Mouse (Mus musculus) embryonic facial prominence, embryonic 11.5 days (tissue): ENCODE measurements around the gene Pak1. TPM values are rescaled to one million over a fixed set of nuclear protein-coding genes. Genes with fewer than 3 reads are reported as not detected.

Source experiments
- ATAC-seq: fragments of 200-750 bp; cut with Nextera tagmentation; replicated peaks from 2 replicates; pipeline ENCODE4 v1.8.0; 2017; ENCODE audit warnings: low read depth; ENCODE audit not compliant: insufficient number of reproducible peaks, low FRiP score, low TSS enrichment
- DNase-seq: peaks from one replicate; pipeline ENCODE4 v3.0.0-alpha.2; 2015; ENCODE audit warnings: low spot score
- H3K27ac ChIP-seq: fragments of 300-500 bp; sonication (generic); replicated peaks from 2 replicates; pipeline ENCODE4 v1.5.1; 2014; ENCODE audit warnings: mild to moderate bottlenecking, low read depth, low read length, control low read depth
- H3K27me3 ChIP-seq: fragments of 300-500 bp; sonication (generic); 2 replicates; pipeline ENCODE4 v1.6.1; 2014; ENCODE audit warnings: mild to moderate bottlenecking, low read length, moderate library complexity, mixed read lengths; ENCODE audit not compliant: control insufficient read depth, insufficient read depth
- H3K36me3 ChIP-seq: fragments of 300-500 bp; sonication (generic); replicated peaks from 2 replicates; pipeline ENCODE4 v1.6.1; 2014; ENCODE audit warnings: low read depth, mild to moderate bottlenecking, low read length, moderate library complexity, mixed read lengths; ENCODE audit not compliant: control insufficient read depth, insufficient read depth
- H3K4me1 ChIP-seq: fragments of 300-500 bp; sonication (generic); 2 replicates; pipeline ENCODE4 v1.6.1; 2014; ENCODE audit warnings: low read length, mixed read lengths; ENCODE audit not compliant: control insufficient read depth, insufficient read depth
- H3K4me2 ChIP-seq: fragments of 300-500 bp; sonication (generic); 2 replicates; pipeline ENCODE4 v1.6.1; 2014; ENCODE audit warnings: low read depth, mild to moderate bottlenecking, control low read depth, low read length, moderate library complexity
- H3K4me3 ChIP-seq: fragments of 300-500 bp; sonication (generic); 2 replicates; pipeline ENCODE4 v1.5.1; 2014; ENCODE audit warnings: low read depth, low read length, control low read depth
- H3K9ac ChIP-seq: fragments of 300-500 bp; sonication (generic); replicated peaks from 2 replicates; pipeline ENCODE4 v1.6.1; 2014; ENCODE audit warnings: mild to moderate bottlenecking, control low read depth, low read length
- H3K9me3 ChIP-seq: fragments of 300-500 bp; sonication (generic); replicated peaks from 2 replicates; pipeline ENCODE4 v1.6.1; 2016; ENCODE audit warnings: mild to moderate bottlenecking, low read length, inconsistent platforms, mixed read lengths; ENCODE audit not compliant: control insufficient read depth
- WGBS: fragments of 180-500 bp; shearing (Covaris S2); extraction: QIAGEN DNeasy Blood & Tissue Kit; methylation state at CpG from one replicate; pipeline ENCODE4 v1.1.7; 2014; 5-methylcytosine and 5-hydroxymethylcytosine counted together
- polyA plus RNA-seq: library from polyadenylated mRNA; unstranded; fragments of >200 nt; fragmentation: Nextera tagmentation; extraction: Ambion mirVana; gene quantifications from 2 replicates; pipeline ENCODE4 v1.2.1, GENCODE M21; 2014

The Pak1 gene
- polyA plus RNA-seq, 1 experiment from 2014 or later = 51.4 TPM

- DNase-seq (no peak), ATAC-seq (no peak)
- Histone ChIP-seq H3K36me3 (no peaks in the 10 kb centered on the region), H3K4me1 (no peaks in the 10 kb centered on the region), H3K9ac (no peak overlapping the region), H3K27me3 (no peaks in the 10 kb centered on the region), H3K4me3 (no peak overlapping the region), H3K27ac (no peak overlapping the region), H3K9me3 (no peaks in the 10 kb centered on the region), H3K4me2 (no peak overlapping the region)
- 94% methylated on average over 5 of the region's 5 CpGs for WGBS
Observed at GRCm38 (mm10) chr7:97926978-97927377, 138.6 kb downstream of the Pak1 start.

- Histone ChIP-seq H3K9ac (no peak overlapping the region), H3K36me3 (no peaks in the 10 kb centered on the region), H3K4me1 (no peaks in the 10 kb centered on the region), H3K27me3 (no peaks in the 10 kb centered on the region), H3K27ac (no peak overlapping the region), H3K9me3 (no peaks in the 10 kb centered on the region), H3K4me2 (no peak overlapping the region), H3K4me3 (no peak overlapping the region)
- ATAC-seq (no peak), DNase-seq (no peak)
- WGBS = 87% methylated on average over 1 of the region's 1 CpGs
Observed at GRCm38 (mm10) chr7:97944485-97944884, 156.1 kb downstream of the Pak1 start.

Other genes with a start within 250 kb of the Pak1 start
- 37.2 and 43.5 TPM in 2 replicates for gene Aamdc, start 209.0 kb upstream of the Pak1 start, polyA plus RNA-seq
- gene Rsf1, start 208.7 kb upstream of the Pak1 start, polyA plus RNA-seq = 26.0 and 26.8 TPM in 2 replicates
- gene Clns1a, start 91.9 kb upstream of the Pak1 start, polyA plus RNA-seq = 293 and 295 TPM in 2 replicates
- 3.1 and 3.7 TPM in 2 replicates for gene Aqp11, start 50.3 kb upstream of the Pak1 start, polyA plus RNA-seq
- gene Gdpd4, start 131.4 kb downstream of the Pak1 start, polyA plus RNA-seq = 0.07 TPM in 1 of 2 replicates, not detected in the other